8 mouse cellular contexts compared by ENCODE assay signal in the genomic region with DNA sequence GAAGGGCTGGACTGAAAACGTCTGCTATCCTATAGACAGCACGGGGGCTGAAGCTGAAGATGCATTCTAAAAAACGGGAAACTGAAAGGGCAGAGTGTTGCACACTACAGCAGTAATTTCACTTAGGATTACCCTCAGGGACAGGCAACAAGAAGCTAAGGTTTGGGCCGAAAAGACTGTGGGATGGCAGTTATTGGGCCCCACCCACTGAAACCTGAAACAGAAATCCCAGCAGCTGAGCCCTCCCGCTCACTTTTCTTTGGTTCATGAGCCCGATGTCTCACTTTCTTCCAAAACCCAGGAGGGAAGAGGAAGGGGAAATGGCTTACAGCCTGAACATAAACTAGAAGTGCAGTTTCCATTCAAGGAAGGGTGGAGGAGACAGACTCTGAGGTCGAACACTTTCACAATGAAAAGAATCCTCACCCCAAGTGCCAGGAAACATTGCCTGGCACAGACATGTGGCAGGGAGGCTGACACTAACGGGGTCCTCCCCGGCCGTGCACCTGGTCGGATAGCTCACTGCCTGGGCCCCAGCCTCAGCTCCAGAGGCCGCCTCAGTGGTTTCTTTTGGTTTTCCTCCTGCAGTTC. TPM values are rescaled to one million over a fixed set of nuclear protein-coding genes. Genes with fewer than 3 reads are reported as not detected.
DNase-seq lines count a peak whose midpoint lies in the region; ATAC-seq and TF ChIP-seq lines count a peak whose summit lies in the region.

No protein-coding gene starts in this region.

- ATAC-seq in limb, embryonic 14.5 days (ENCODE audit: low FRiP score, low read depth), result peak; percentile 47; the same call in 1 of the 2 replicates
- no peak for ATAC-seq in forebrain, postnatal 0 days

- TF ChIP-seq POLR2A in liver, adult 2 months (IDR thresholded peaks at IDR 0.05; ENCODE audit: extremely low read depth, insufficient read depth, low read length), result no peak
- no peak for TF ChIP-seq POLR2A in limb, embryonic 14.5 days (IDR thresholded peaks at IDR 0.05; ENCODE audit: borderline replicate concordance, extremely low read depth, insufficient read depth, insufficient read length)
- no peak for TF ChIP-seq POLR2A in small intestine, adult 2 months (IDR thresholded peaks at IDR 0.05; ENCODE audit: low read depth, low read length)

- 56% methylated on average over 12 of the region's 12 CpGs for WGBS in liver, adult 2 months
- WGBS in limb, embryonic 14.5 days, result 26% methylated on average over 12 of the region's 12 CpGs
- WGBS in small intestine, adult 2 months, result 57% methylated on average over 12 of the region's 12 CpGs
- 58% methylated on average over 12 of the region's 12 CpGs for WGBS in forebrain, postnatal 0 days

- peak overlapping the region; percentile 28 for H3K4me2 ChIP-seq in limb, embryonic 14.5 days (replicated peaks; ENCODE audit: low read depth, low read length, severe bottlenecking)
- H3K4me2 ChIP-seq in forebrain, postnatal 0 days (ENCODE audit: low read depth), result no peak overlapping the region

- no peaks in the 10 kb centered on the region for H3K9me3 ChIP-seq in limb, embryonic 14.5 days (ENCODE audit: control insufficient read depth, low read length)
- no peaks in the 10 kb centered on the region for H3K9me3 ChIP-seq in forebrain, postnatal 0 days (ENCODE audit: low read length)

- H3K79me2 ChIP-seq in liver, adult 2 months (ENCODE audit: control insufficient read depth, insufficient read depth, low read length), result no peaks in the 10 kb centered on the region; the same call in 1 of the 2 replicates

- no peak for TF ChIP-seq CTCF in liver, adult 2 months (IDR thresholded peaks at IDR 0.05; ENCODE audit: low read depth, low read length)
- no peak for TF ChIP-seq CTCF in small intestine, adult 2 months (IDR thresholded peaks at IDR 0.05; ENCODE audit: extremely low read depth, insufficient read length, insufficient replicate concordance, low read depth, low read length)
- no peak for TF ChIP-seq CTCF in forebrain, postnatal 0 days (IDR thresholded peaks at IDR 0.05; ENCODE audit: low read depth)

- peaks cover 3% of the 10 kb centered on the region for H3K4me1 ChIP-seq in liver, adult 2 months (ENCODE audit: control insufficient read depth, insufficient read depth, low read length)
- peaks cover 22% of the 10 kb centered on the region for H3K4me1 ChIP-seq in limb, embryonic 14.5 days (ENCODE audit: control insufficient read depth, insufficient read depth, low read length)
- peaks cover 2% of the 10 kb centered on the region; the same call in 1 of the 2 replicates for H3K4me1 ChIP-seq in small intestine, adult 2 months (ENCODE audit: control insufficient read depth, insufficient read depth, insufficient read length, low read length)
- no peaks in the 10 kb centered on the region for H3K4me1 ChIP-seq in forebrain, postnatal 0 days (ENCODE audit: insufficient read depth)

- H3K27ac ChIP-seq in liver, adult 2 months (replicated peaks; ENCODE audit: insufficient read depth, low read depth, low read length), result peak overlapping the region; percentile 65
- peak overlapping the region; percentile 58 for H3K27ac ChIP-seq in limb, embryonic 14.5 days (replicated peaks; ENCODE audit: low read depth, low read length)
- H3K27ac ChIP-seq in small intestine, adult 2 months (ENCODE audit: insufficient read depth, low read depth, low read length), result no peak overlapping the region
- no peak overlapping the region for H3K27ac ChIP-seq in forebrain, postnatal 0 days (ENCODE audit: low read depth, low read length)

- H3K4me3 ChIP-seq in liver, adult 2 months (ENCODE audit: insufficient read depth, low read depth, low read length), result no peak overlapping the region; the same call in 1 of the 2 replicates
- no peak overlapping the region; the same call in 1 of the 2 replicates for H3K4me3 ChIP-seq in limb, embryonic 14.5 days (replicated peaks; ENCODE audit: low read length)
- H3K4me3 ChIP-seq in small intestine, adult 2 months (ENCODE audit: low read depth, low read length), result peak overlapping the region; percentile 7; the same call in 1 of the 2 replicates
- no peak overlapping the region for H3K4me3 ChIP-seq in forebrain, postnatal 0 days (ENCODE audit: low read depth, low read length)

- peak; percentile 5 for DNase-seq in liver, adult 2 months (ENCODE audit: extremely low read depth, low read depth, low spot score)
- no peak for DNase-seq in liver
- peak; percentile 57 for DNase-seq in heart, adult 8-10 months (ENCODE audit: low spot score)
- peak; percentile 69 for DNase-seq in limb, embryonic 14.5 days (ENCODE audit: low spot score)
- DNase-seq in urinary bladder, postnatal 14 days (ENCODE audit: low spot score), result no peak
- no peak for DNase-seq in ovary, adult 18-20 months (ENCODE audit: low spot score)
- DNase-seq in forebrain, postnatal 0 days, result no peak

- H3K36me3 ChIP-seq in liver, adult 2 months (ENCODE audit: control insufficient read depth, insufficient read depth, low read length), result no peaks in the 10 kb centered on the region
- no peaks in the 10 kb centered on the region for H3K36me3 ChIP-seq in limb, embryonic 14.5 days (ENCODE audit: control insufficient read depth, insufficient read depth, low read length)
- no peaks in the 10 kb centered on the region for H3K36me3 ChIP-seq in small intestine, adult 2 months (ENCODE audit: control insufficient read depth, insufficient read depth, low read length)
- H3K36me3 ChIP-seq in forebrain, postnatal 0 days (ENCODE audit: insufficient read depth), result no peaks in the 10 kb centered on the region

- H3K9ac ChIP-seq in liver, adult 2 months (ENCODE audit: low read depth, low read length), result no peak overlapping the region; the same call in 1 of the 2 replicates
- no peak overlapping the region for H3K9ac ChIP-seq in limb, embryonic 14.5 days (ENCODE audit: low read depth, low read length, severe bottlenecking)
- H3K9ac ChIP-seq in forebrain, postnatal 0 days, result no peak overlapping the region

- no peaks in the 10 kb centered on the region; the same call in 1 of the 2 replicates for H3K27me3 ChIP-seq in liver, adult 2 months (ENCODE audit: control insufficient read depth, insufficient read depth, low read length)
- H3K27me3 ChIP-seq in limb, embryonic 14.5 days (ENCODE audit: control insufficient read depth, insufficient read depth, low read length), result no peaks in the 10 kb centered on the region
- no peaks in the 10 kb centered on the region for H3K27me3 ChIP-seq in small intestine, adult 2 months (ENCODE audit: control insufficient read depth, insufficient read depth, low read length)
- H3K27me3 ChIP-seq in forebrain, postnatal 0 days (ENCODE audit: insufficient read depth, low read length), result no peaks in the 10 kb centered on the region

RNA-seq across cellular contexts. Expression of a gene that starts 33.5 kb away (rescaled TPM):
- total RNA-seq in liver, adult 2 months (2014; rRNA removed), result 3.0 and 3.4 TPM in 2 replicates
- polyA plus RNA-seq in liver, adult 2 months (2012; rRNA removed), result 1.0 and 1.4 TPM in 2 replicates
- total RNA-seq in heart, adult 8-10 months (2022), result 10 to 100 TPM; 32.9 to 44.3 (median 39.1) TPM
- 15.0 and 15.3 TPM in 2 replicates for polyA plus RNA-seq in limb, embryonic 14.5 days (2012; rRNA removed)
- polyA plus RNA-seq in limb, embryonic 14.5 days (2014; fragmentation: Nextera tagmentation; extraction: Ambion mirVana), result 18.1 and 20.3 TPM in 2 replicates
- polyA plus RNA-seq in small intestine, adult 2 months (2012; rRNA removed), result 2.0 and 4.0 TPM in 2 replicates
- 7.7 and 9.6 TPM in 2 replicates for total RNA-seq in forebrain, postnatal 0 days (2014; rRNA removed)
- polyA plus RNA-seq in forebrain, postnatal 0 days (2015; fragmentation: Nextera tagmentation; extraction: Ambion mirVana), result 1.8 and 2.4 TPM in 2 replicates

Comparison
In these comparisons a context has a peak if more than half of its experiments do, and no peak if none do; other contexts are left out.
1. DNase-seq: peak in liver, adult 2 months (single experiment), heart, adult 8-10 months (single experiment) and limb, embryonic 14.5 days (single experiment); none in liver (single experiment), urinary bladder, postnatal 14 days (single experiment), ovary, adult 18-20 months (single experiment) and forebrain, postnatal 0 days (single experiment).
2. H3K27ac ChIP-seq: peak in liver, adult 2 months (single experiment) and limb, embryonic 14.5 days (single experiment); none in small intestine, adult 2 months (single experiment) and forebrain, postnatal 0 days (single experiment).